Mouse (Mus musculus) embryonic stem cell, embryonic (primary cell): ENCODE measurements around the gene Mea1.

ENCODE experiments used
- CTCF ChIA-PET, 4 experiments: fragments of 300-600 bp in 2 of 4; fragments of 350-600 bp in 2 of 4; sonication (Branson Sonifier 250); formaldehyde crosslinking; loops; one replicate each; lab custom pipeline; 2022; ENCODE audit warnings: inconsistent platforms in 2 of 4; lab: Charles Lee
- POLR2A ChIA-PET, 4 experiments: fragments of 300-600 bp in 2 of 4; fragments of 350-600 bp in 2 of 4; sonication (Branson Sonifier 250); formaldehyde crosslinking; loops; one replicate each; lab custom pipeline; 2022; ENCODE audit warnings: antibody characterized with exemption in 4 of 4, inconsistent platforms in 1 of 4; lab: Charles Lee

Gene Mea1

GRCm38 (mm10) chr17:46681466-46682118 lies 3.0 kb downstream of the Mea1 start:
- POLR2A ChIA-PET: interaction anchor here in 3 of 4 experiments (1.0 to 11.8 kb wide), 12 partner anchors 11 to 328 kb away, joined by 3 to 197 read pairs (median 5); partner anchors contain the start of gene Ppp2r5d (in 3 of the 3)
- CTCF ChIA-PET: interaction anchor here in 1 of 4 experiments (0.6 kb wide), 1 partner anchor 207 kb away, joined by 3 read pairs; no protein-coding TSS in a partner anchor

GRCm38 (mm10) chr17:46682654-46683389 lies 4.2 kb downstream of the Mea1 start:
- CTCF ChIA-PET: interaction anchor here (0.6 to 1.9 kb wide), 10 partner anchors 9 to 1110 kb away, joined by 3 to 7 read pairs (median 4); partner anchors contain the start of genes Ppp2r5d (in 2 of the 4) and Rrp36 (in 1 of the 4)
- POLR2A ChIA-PET: interaction anchor here in 3 of 4 experiments (0.5 to 11.8 kb wide), 41 partner anchors 8 to 1105 kb away, joined by 3 to 197 read pairs (median 4); partner anchors contain the start of genes Ppp2r5d (in 3 of the 3), Ptk7 (in 2 of the 3), Rrp36 (in 2 of the 3) and 2310039H08Rik (in 1 of the 3)

DNA sequence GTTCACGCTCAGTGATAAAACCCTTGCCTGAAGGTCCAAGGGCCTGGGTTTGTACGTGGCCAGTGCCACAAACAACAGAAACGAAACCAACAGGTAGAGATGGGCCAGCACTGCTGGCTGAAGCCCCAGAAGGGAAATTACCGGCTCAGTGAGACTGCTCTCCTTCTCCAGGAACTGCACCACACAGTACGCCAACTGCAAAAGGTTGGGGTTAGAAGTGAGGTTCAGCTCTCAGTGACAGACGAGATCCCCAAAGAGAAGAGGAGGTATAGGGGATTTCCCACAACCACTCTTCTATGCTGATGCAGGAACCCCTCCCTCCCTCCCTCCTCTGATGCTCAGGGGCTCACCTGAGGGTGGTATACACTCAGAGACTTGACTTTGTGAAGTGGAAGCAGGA lies 7.3 kb downstream of the Mea1 start:
- CTCF ChIA-PET: no interaction called here
- POLR2A ChIA-PET: interaction anchor here in 2 of 4 experiments (1.0 to 11.8 kb wide), 7 partner anchors 12 to 163 kb away, joined by 3 to 197 read pairs (median 7); partner anchors contain the start of gene Ppp2r5d (in 1 of the 2)

DNA sequence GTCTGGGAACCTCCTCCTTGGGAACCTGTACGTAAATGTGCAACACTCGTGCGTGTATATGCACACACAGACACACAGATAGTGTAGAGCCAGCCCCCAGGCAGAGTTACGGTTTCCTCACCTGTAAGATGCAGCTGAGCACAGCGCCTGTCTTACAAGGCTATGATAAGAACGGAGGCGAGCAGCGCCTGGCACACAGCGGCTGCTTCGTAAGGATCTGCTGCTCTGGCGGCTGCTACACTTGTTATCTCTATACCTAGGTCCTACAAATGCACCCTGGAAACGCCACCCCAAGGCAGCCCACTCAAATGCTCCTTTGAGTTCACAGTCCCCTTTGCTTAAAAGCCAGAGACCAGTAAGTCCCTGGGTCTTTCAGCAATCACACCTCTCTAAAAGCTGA lies 12.1 kb downstream of the Mea1 start:
- POLR2A ChIA-PET: interaction anchor here in 3 of 4 experiments (0.5 to 18.7 kb wide), 10 partner anchors 8 to 107 kb away, joined by 3 to 197 read pairs (median 8); partner anchors contain the start of genes Ppp2r5d (in 3 of the 3), Klhdc3 (in 2 of the 3), Mea1 (in 2 of the 3) and Ptk7 (in 1 of the 3)

DNA sequence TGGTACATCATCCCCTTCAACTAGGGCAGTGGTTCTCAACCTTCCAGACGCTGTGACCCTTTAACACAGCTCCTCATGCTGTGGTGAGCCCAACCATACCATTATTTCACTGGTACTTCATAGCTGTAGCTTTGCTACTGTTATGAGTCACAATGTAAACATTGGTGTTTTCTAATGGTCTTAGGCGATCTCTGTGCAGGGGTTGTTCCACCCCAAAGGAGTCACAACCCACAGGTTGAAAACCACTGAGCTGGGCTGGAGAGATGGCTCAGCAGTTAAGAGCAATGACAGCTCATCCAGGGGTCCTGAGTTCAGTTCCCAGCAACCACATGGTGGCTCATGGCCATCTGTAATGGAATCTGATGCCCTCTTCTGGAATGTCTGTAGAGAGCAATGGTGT lies 12.8 kb downstream of the Mea1 start:
- CTCF ChIA-PET: interaction anchor here in 1 of 4 experiments (0.6 to 0.7 kb wide), 2 partner anchors 24 to 194 kb away, joined by 3 read pairs; no protein-coding TSS in a partner anchor
- POLR2A ChIA-PET: interaction anchor here in 3 of 4 experiments (0.5 to 18.7 kb wide), 11 partner anchors 9 to 106 kb away, joined by 3 to 197 read pairs (median 5); partner anchors contain the start of genes Klhdc3 (in 3 of the 3), Ppp2r5d (in 3 of the 3), Mea1 (in 2 of the 3) and Ptk7 (in 1 of the 3)

More for the DNA sequence above, 12.1 kb downstream of the Mea1 start:
- CTCF ChIA-PET: interaction anchor here in 1 of 4 experiments (0.6 kb wide), 1 partner anchor 194 kb away, joined by 3 read pairs; no protein-coding TSS in a partner anchor

DNA sequence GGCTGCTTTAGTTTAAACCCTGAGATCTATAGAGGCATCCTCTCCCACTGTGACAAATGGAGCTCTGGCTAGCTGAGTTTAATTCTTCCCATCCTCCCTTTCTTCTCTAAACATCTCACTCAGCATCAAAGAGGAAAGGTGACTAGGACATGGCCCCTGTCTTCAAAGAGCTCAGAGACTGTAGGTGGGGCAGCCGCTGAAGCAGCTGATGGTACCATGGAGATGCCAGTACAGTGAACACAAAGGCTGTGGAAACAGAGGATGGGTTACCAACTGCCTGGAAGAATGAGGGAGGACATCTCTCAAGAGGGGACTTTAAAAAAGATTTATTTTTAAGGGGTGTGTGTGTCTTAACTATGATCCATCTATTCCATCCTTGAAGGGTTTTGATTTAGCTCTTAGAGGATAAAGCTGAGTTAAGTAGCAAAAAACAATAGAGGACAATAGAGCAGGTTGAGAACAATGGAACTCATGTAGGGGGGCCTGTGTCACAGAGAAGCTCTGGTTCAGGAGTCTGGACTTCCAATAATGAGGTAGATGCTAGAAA lies 16.0 kb downstream of the Mea1 start:
- CTCF ChIA-PET: interaction anchor here in 3 of 4 experiments (0.5 to 0.9 kb wide), 6 partner anchors 14 to 58 kb away, joined by 3 to 9 read pairs (median 4); partner anchors contain the start of gene Klhdc3 (in 1 of the 3)
- POLR2A ChIA-PET: interaction anchor here (0.5 to 18.7 kb wide), 21 partner anchors 10 to 196 kb away, joined by 3 to 197 read pairs (median 4); partner anchors contain the start of genes Ppp2r5d (in 4 of the 4), Klhdc3 (in 2 of the 4), Mea1 (in 2 of the 4) and Rrp36 (in 1 of the 4)

DNA sequence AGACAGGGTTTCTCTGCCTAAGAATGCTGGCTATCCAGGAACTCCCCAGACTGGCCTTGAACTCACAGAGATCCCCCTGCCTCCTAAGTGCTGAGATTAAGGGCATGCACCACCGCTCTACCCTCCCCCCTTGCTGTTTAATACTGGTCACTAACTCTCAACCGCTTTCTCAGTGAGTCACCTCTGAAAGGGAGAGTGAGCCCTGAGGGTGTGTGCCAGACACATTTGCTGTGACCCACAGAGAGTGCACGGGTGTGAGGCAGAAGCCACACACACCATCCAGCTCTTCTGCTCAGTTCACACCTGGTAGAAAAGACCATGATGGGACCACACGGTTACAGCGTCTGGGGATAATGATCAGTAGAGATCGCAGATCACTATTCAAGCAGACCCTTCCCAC lies 19.9 kb downstream of the Mea1 start:
- CTCF ChIA-PET: interaction anchor here in 2 of 4 experiments (0.6 to 0.8 kb wide), 4 partner anchors 11 to 857 kb away, joined by 3 to 5 read pairs (median 3); no protein-coding TSS in a partner anchor

GRCm38 (mm10) chr17:46699245-46699644 lies 20.7 kb downstream of the Mea1 start:
- ChIA-PET CTCF (interaction anchor here in 2 of 4 experiments (0.5 to 1.0 kb wide), 4 partner anchors 16 to 74 kb away, joined by 3 to 5 read pairs (median 4); partner anchors contain the start of gene Cnpy3 (in 1 of the 2)), POLR2A (interaction anchor here in 2 of 4 experiments (1.0 to 18.7 kb wide), 5 partner anchors 10 to 53 kb away, joined by 3 to 197 read pairs (median 4); partner anchors contain the start of genes Cnpy3 (in 1 of the 2), Klhdc3 (in 1 of the 2) and Mea1 (in 1 of the 2))

More for the DNA sequence above, 19.9 kb downstream of the Mea1 start:
- POLR2A ChIA-PET: interaction anchor here in 3 of 4 experiments (0.6 to 18.7 kb wide), 6 partner anchors 13 to 425 kb away, joined by 3 to 197 read pairs (median 4); partner anchors contain the start of genes Klhdc3 (in 1 of the 3) and Mea1 (in 1 of the 3)

DNA sequence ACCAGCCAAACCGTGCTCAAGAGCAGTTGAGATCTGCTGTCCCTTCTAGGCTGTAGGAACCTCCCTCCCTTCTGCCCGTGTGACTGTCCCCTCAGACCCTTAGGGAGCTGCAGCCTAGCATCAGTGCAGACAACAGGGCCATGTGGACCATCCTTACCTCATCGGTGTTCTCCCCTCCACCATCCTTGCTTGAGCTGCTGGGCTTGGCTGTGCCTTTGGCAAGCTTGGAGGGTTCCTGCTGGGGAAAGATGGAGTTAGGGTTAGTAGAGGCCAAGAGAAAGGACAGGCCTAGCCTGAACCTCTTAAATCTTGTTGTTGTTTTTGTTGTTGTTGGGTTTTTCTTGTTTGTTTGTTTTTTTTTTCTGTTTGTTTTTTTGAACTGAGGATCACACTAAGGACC lies 21.3 kb downstream of the Mea1 start:
- ChIA-PET CTCF (interaction anchor here in 2 of 4 experiments (0.6 to 1.0 kb wide), 4 partner anchors 15 to 143 kb away, joined by 3 to 5 read pairs (median 4); no protein-coding TSS in a partner anchor), POLR2A (interaction anchor here in 3 of 4 experiments (1.0 to 18.7 kb wide), 5 partner anchors 10 to 52 kb away, joined by 3 to 197 read pairs (median 4); partner anchors contain the start of genes Cnpy3 (in 1 of the 3), Klhdc3 (in 1 of the 3) and Mea1 (in 1 of the 3))

DNA sequence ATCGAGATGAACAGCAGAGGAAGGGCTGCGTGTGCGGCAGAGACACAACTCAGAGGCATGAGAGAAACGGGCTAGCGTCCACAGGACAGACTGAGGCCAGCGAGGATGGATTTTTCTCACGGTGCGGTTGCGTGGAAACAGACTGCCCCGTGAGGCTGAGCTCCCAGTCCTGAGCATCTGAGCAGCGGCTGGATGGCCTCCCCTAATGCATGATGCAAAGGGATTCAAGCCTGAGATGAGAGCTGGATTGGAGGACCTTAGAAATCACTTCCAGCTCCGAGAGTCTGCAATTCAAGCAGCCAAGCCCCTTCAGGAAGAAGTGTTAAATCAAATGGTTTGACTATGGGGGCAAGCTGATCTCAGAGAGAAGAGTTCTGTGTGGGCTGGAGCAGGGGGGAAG lies 22.9 kb downstream of the Mea1 start:
- ChIA-PET POLR2A (interaction anchor here in 3 of 4 experiments (0.5 to 18.7 kb wide), 8 partner anchors 10 to 282 kb away, joined by 3 to 197 read pairs (median 4); partner anchors contain the start of genes Klhdc3 (in 1 of the 3) and Mea1 (in 1 of the 3)), CTCF (interaction anchor here in 2 of 4 experiments (0.6 to 0.7 kb wide), 3 partner anchors 359 to 577 kb away, joined by 3 to 5 read pairs (median 4); no protein-coding TSS in a partner anchor)

GRCm38 (mm10) chr17:46702100-46702499 lies 23.5 kb downstream of the Mea1 start:
- ChIA-PET POLR2A (interaction anchor here in 3 of 4 experiments (0.5 to 18.7 kb wide), 5 partner anchors 12 to 282 kb away, joined by 3 to 197 read pairs (median 5); partner anchors contain the start of genes Klhdc3 (in 1 of the 3) and Mea1 (in 1 of the 3)), CTCF (interaction anchor here in 2 of 4 experiments (0.6 to 0.7 kb wide), 4 partner anchors 180 to 578 kb away, joined by 3 to 5 read pairs (median 4); no protein-coding TSS in a partner anchor)

GRCm38 (mm10) chr17:46702506-46702905 lies 23.9 kb downstream of the Mea1 start:
- ChIA-PET POLR2A (interaction anchor here in 2 of 4 experiments (1.0 to 18.7 kb wide), 5 partner anchors 10 to 43 kb away, joined by 3 to 197 read pairs (median 6); partner anchors contain the start of genes Klhdc3 (in 1 of the 2) and Mea1 (in 1 of the 2)), CTCF (interaction anchor here in 1 of 4 experiments (0.6 kb wide), 1 partner anchor 181 kb away, joined by 3 read pairs; no protein-coding TSS in a partner anchor)

DNA sequence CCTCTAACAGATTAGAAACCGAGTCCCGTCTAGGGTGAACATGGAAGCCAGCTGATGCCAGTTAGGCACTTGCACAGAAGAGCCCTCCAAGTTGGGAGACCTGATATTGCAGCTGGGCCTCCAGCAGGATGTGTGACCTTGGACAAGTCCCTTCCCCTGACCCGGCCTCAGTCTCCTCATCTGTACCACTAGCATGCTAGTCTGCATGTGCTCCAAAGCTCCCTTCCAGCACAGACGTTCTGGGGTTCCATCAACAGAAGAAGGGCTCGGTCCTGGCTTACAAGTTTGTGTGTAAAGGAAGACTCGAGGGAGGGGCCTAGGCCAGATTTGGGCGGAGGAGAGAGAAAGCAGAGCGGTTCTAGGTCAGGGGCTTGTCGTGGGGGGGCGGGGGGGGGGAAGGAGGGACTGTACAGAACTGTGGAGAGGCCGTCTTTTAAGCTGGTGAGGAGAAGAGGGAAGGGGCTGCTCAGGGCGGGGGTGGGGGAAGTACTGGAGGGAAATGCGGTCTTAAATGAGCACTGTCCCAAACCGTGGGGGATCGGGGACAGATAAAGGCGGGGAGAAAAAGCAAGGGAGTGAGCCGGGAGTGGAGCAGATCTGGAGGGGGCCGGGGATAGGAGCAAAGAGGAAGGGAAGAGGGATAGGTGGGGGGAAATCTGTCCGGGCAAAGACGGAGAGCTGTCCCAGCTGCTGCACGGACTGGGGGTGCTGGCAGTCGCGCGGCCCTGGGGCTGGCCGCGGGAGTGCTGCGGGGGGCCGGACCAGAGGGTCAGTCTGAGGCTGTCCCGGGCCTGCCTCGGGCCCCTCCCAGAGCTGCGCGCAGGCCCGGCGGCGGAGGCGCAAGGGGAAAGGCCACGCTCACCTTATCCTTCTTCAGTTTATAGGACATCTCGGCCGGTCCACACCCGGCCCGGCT lies 25.6 kb downstream of the Mea1 start:
- POLR2A ChIA-PET: interaction anchor here (0.5 to 18.7 kb wide), 111 partner anchors 9 to 1197 kb away, joined by 3 to 197 read pairs (median 4); partner anchors contain the start of genes Klhdc3 (in 3 of the 4), Cnpy3 (in 2 of the 4), Mea1 (in 2 of the 4) and Rrp36 (in 2 of the 4)
- CTCF ChIA-PET: interaction anchor here (0.6 to 2.6 kb wide), 27 partner anchors 7 to 571 kb away, joined by 3 to 40 read pairs (median 4); partner anchors contain the start of genes Cul9 (in 1 of the 4), Dnph1 (in 1 of the 4), Mea1 (in 1 of the 4) and Ptk7 (in 1 of the 4)
